Mouse (Mus musculus) midbrain, embryonic 15.5 days (tissue): ENCODE measurements around the gene Slc26a3. TPM values are rescaled to one million over a fixed set of nuclear protein-coding genes. Genes with fewer than 3 reads are reported as not detected.

Experiments
- ATAC-seq: fragments of 200-750 bp; cut with Nextera tagmentation; replicated peaks from 2 replicates; pipeline ENCODE4 v1.8.0; 2017; ENCODE audit warnings: moderate TSS enrichment
- H3K27ac ChIP-seq: fragments of 300-500 bp; sonication (generic); 2 replicates; pipeline ENCODE4 v1.5.1; 2015; ENCODE audit warnings: mild to moderate bottlenecking, inconsistent platforms
- H3K27me3 ChIP-seq: fragments of 300-500 bp; sonication (generic); replicated peaks from 2 replicates; pipeline ENCODE4 v1.6.1; 2015; ENCODE audit warnings: inconsistent platforms
- H3K36me3 ChIP-seq: fragments of 300-500 bp; sonication (generic); replicated peaks from 2 replicates; pipeline ENCODE4 v1.6.1; 2015; ENCODE audit warnings: inconsistent platforms
- H3K4me1 ChIP-seq: fragments of 300-500 bp; sonication (generic); 2 replicates; pipeline ENCODE4 v1.6.1; 2015; ENCODE audit warnings: inconsistent platforms
- H3K4me2 ChIP-seq: fragments of 300-500 bp; sonication (generic); 2 replicates; pipeline ENCODE4 v1.6.1; 2015; ENCODE audit warnings: inconsistent platforms, mild to moderate bottlenecking, moderate library complexity
- H3K4me3 ChIP-seq: fragments of 300-500 bp; sonication (generic); 2 replicates; pipeline ENCODE4 v1.5.1; 2015; ENCODE audit warnings: mild to moderate bottlenecking, inconsistent platforms
- H3K9ac ChIP-seq: fragments of 300-500 bp; sonication (generic); 2 replicates; pipeline ENCODE4 v1.6.1; 2015; ENCODE audit warnings: mild to moderate bottlenecking, inconsistent platforms
- H3K9me3 ChIP-seq: fragments of 300-500 bp; sonication (generic); 2 replicates; pipeline ENCODE4 v1.6.1; 2016; ENCODE audit warnings: inconsistent platforms
- WGBS: fragments of 180-500 bp; shearing (Covaris S2); methylation state at CpG from one replicate; pipeline ENCODE4 v1.1.7; 2015; ENCODE audit warnings: mixed read lengths; 5-methylcytosine and 5-hydroxymethylcytosine counted together
- polyA plus RNA-seq: library from polyadenylated mRNA; unstranded; fragments of >200 nt; fragmentation: Nextera tagmentation; extraction: Ambion mirVana; gene quantifications from 2 replicates; pipeline ENCODE4 v1.2.1, GENCODE M21; 2015

Slc26a3 gene
- polyA plus RNA-seq, 1 experiment from 2014 or later, result 0.09 TPM

DNA sequence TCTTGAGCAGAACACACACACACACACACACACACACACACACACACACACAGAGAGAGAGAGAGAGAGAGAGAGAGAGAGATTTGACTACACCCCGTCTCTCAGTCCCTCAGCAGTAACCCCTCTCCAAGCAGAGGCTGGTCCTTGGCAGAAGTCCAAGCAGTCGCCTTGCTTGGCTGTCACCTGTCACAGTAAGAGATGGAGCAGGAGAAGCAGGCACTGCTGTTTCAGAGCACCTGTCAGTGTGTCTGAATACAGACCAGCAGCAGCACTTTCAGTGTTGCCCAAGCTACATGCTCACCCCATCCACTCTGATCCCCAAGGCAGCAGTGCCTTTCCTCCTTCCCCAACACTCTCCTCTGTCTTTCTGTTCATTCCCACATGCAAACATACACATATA lies 9.8 kb upstream of the Slc26a3 start:
- no peaks in the 10 kb centered on the region for H3K9me3 ChIP-seq
- ATAC-seq, result no peak; the same call in 1 of the 2 replicates
- no peaks in the 10 kb centered on the region for H3K36me3 ChIP-seq
- peaks cover 3% of the 10 kb centered on the region for H3K4me1 ChIP-seq
- WGBS, result 27% methylated on average over 2 of the region's 2 CpGs
- H3K4me3 ChIP-seq, result no peak overlapping the region
- no peak overlapping the region for H3K4me2 ChIP-seq
- no peak overlapping the region for H3K27ac ChIP-seq
- H3K27me3 ChIP-seq, result no peaks in the 10 kb centered on the region
- H3K9ac ChIP-seq, result no peak overlapping the region

- no peaks in the 10 kb centered on the region for H3K4me1 ChIP-seq
- no peaks in the 10 kb centered on the region for H3K9me3 ChIP-seq
- no peaks in the 10 kb centered on the region for H3K36me3 ChIP-seq
- no peaks in the 10 kb centered on the region for H3K27me3 ChIP-seq
- ATAC-seq, result no peak
- H3K4me2 ChIP-seq, result no peak overlapping the region
- no peak overlapping the region for H3K4me3 ChIP-seq
- no peak overlapping the region for H3K9ac ChIP-seq
- WGBS, result 67% methylated on average over 2 of the region's 2 CpGs
- no peak overlapping the region for H3K27ac ChIP-seq
Measured at GRCm38 (mm10) chr12:31382451-31382850, 8.2 kb upstream of the Slc26a3 start.

DNA sequence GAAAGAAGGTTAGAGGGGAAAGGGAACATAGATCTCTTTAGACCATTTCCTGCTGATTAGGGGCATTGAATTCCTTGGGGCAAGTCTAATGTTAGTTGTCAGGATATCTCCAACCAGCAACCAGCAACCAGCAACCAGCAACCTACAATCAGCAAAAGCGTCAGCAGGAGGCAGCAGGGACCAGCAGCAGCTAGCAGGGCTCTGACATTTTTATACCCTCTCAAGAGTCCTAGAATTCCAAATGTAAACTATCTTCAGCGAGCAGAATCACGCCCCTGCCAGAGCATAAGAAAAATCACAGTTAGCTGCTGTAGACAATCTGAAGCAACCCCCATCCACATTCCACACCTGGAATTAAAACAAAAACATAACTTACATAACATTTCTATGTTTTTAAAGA lies 3.4 kb upstream of the Slc26a3 start:
- no peak overlapping the region for H3K4me2 ChIP-seq
- H3K4me1 ChIP-seq, result no peaks in the 10 kb centered on the region
- no peak overlapping the region for H3K9ac ChIP-seq
- ATAC-seq, result no peak
- no peaks in the 10 kb centered on the region for H3K27me3 ChIP-seq
- H3K27ac ChIP-seq, result no peak overlapping the region
- no peak overlapping the region for H3K4me3 ChIP-seq
- no peaks in the 10 kb centered on the region for H3K36me3 ChIP-seq
- H3K9me3 ChIP-seq, result no peaks in the 10 kb centered on the region
- WGBS, result 77% methylated on average over 3 of the region's 3 CpGs

DNA sequence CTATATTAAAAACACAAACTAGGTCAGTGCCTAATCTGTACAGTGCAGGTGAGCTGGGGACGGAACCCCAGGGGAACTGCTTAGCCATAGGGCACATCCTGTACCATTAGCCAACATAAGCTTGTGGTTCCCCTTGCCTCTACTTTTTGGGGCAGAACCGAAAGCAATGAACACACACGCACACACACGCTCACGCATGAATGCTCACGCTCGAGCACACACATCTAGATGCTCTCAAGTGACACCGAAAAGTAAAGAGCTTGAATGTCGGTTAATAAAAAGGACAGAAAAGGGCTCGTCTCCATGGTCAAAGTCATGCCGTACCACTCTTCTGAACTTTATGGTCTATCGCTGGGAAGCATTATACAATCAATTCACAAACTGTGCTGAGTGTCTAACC lies 1.0 kb downstream of the Slc26a3 start:
- H3K9ac ChIP-seq, result no peak overlapping the region
- H3K36me3 ChIP-seq, result no peaks in the 10 kb centered on the region
- no peaks in the 10 kb centered on the region for H3K9me3 ChIP-seq
- H3K4me3 ChIP-seq, result no peak overlapping the region
- H3K27me3 ChIP-seq, result no peaks in the 10 kb centered on the region
- WGBS, result 89% methylated on average over 12 of the region's 12 CpGs
- ATAC-seq, result no peak
- H3K4me1 ChIP-seq, result no peaks in the 10 kb centered on the region
- no peak overlapping the region for H3K4me2 ChIP-seq
- H3K27ac ChIP-seq, result no peak overlapping the region

DNA sequence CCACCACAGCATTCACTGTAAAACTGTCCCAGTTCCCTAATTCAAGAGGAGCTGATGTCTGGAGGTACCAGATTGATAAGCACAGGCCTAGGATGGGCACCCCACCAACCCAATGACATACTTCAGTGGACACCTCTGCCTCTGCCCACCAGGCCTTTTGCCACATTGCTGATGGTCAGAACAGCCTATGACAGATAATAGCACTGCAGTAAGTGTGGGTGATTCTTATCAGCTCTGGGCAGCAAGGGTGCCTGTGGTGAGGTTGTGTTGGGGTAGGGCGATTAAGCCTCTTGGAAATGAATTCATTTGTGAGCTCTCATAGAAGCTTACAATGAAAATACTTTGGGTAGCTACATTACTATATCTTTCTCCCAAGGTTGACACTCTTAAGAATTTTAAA lies 5.2 kb downstream of the Slc26a3 start:
- H3K4me3 ChIP-seq, result no peak overlapping the region
- H3K27ac ChIP-seq, result no peak overlapping the region
- 97% methylated on average over 1 of the region's 1 CpGs for WGBS
- H3K27me3 ChIP-seq, result no peaks in the 10 kb centered on the region
- H3K4me2 ChIP-seq, result no peak overlapping the region
- H3K9ac ChIP-seq, result no peak overlapping the region
- no peaks in the 10 kb centered on the region for H3K9me3 ChIP-seq
- no peaks in the 10 kb centered on the region for H3K4me1 ChIP-seq
- ATAC-seq, result no peak
- no peaks in the 10 kb centered on the region for H3K36me3 ChIP-seq

GRCm38 (mm10) chr12:31397709-31398108 lies 7.0 kb downstream of the Slc26a3 start:
- no peaks in the 10 kb centered on the region for H3K27me3 ChIP-seq
- ATAC-seq, result no peak

GRCm38 (mm10) chr12:31400821-31401220 lies 10.2 kb downstream of the Slc26a3 start:
- H3K9ac ChIP-seq, result no peak overlapping the region
- no peak overlapping the region for H3K4me3 ChIP-seq
- no peak for ATAC-seq
- no peaks in the 10 kb centered on the region for H3K4me1 ChIP-seq
- no peaks in the 10 kb centered on the region for H3K27me3 ChIP-seq
- no peaks in the 10 kb centered on the region for H3K36me3 ChIP-seq
- no peak overlapping the region for H3K4me2 ChIP-seq
- H3K9me3 ChIP-seq, result no peaks in the 10 kb centered on the region
- no peak overlapping the region for H3K27ac ChIP-seq
- WGBS, result 88% methylated on average over 1 of the region's 1 CpGs

More at GRCm38 (mm10) chr12:31397709-31398108, 7.0 kb downstream of the Slc26a3 start:
- WGBS, result 90% methylated on average over 4 of the region's 4 CpGs
- no peaks in the 10 kb centered on the region for H3K4me1 ChIP-seq
- H3K27ac ChIP-seq, result no peak overlapping the region
- H3K36me3 ChIP-seq, result no peaks in the 10 kb centered on the region
- no peak overlapping the region for H3K9ac ChIP-seq
- no peak overlapping the region for H3K4me2 ChIP-seq
- H3K4me3 ChIP-seq, result no peak overlapping the region
- H3K9me3 ChIP-seq, result no peaks in the 10 kb centered on the region

DNA sequence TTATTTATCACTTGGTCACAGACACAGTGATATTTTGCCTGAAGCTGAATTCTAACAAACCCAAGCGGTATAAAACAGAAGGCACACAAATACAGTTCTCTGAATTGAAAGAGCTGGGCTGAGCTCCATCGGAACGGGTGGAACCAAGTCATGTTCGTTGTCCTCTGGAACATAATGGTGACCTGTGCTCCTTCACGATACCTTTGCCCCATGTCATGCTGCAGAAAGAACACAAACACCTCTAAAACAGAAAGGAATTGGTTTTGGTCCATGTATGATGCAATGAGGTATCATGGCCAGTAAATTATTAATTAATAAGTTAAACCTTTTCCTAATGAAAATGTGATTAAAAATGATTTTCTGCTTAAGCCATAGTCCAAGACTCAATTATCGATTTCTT lies 11.3 kb downstream of the Slc26a3 start:
- no peak for ATAC-seq
- Histone ChIP-seq H3K4me2 (no peak overlapping the region), H3K27ac (no peak overlapping the region), H3K9me3 (no peaks in the 10 kb centered on the region), H3K27me3 (no peaks in the 10 kb centered on the region), H3K36me3 (no peaks in the 10 kb centered on the region), H3K9ac (no peak overlapping the region), H3K4me1 (no peaks in the 10 kb centered on the region), H3K4me3 (no peak overlapping the region)
- 92% methylated on average over 6 of the region's 6 CpGs for WGBS

- no peak overlapping the region for H3K27ac ChIP-seq
- H3K4me1 ChIP-seq, result no peaks in the 10 kb centered on the region
- no peak for ATAC-seq
- no peaks in the 10 kb centered on the region for H3K27me3 ChIP-seq
- WGBS, result 84% methylated on average over 5 of the region's 5 CpGs
- H3K4me2 ChIP-seq, result no peak overlapping the region
- H3K36me3 ChIP-seq, result no peaks in the 10 kb centered on the region
- H3K9me3 ChIP-seq, result no peaks in the 10 kb centered on the region
- no peak overlapping the region for H3K4me3 ChIP-seq
- no peak overlapping the region for H3K9ac ChIP-seq
Measured at GRCm38 (mm10) chr12:31404575-31405240, 14.0 kb downstream of the Slc26a3 start.

GRCm38 (mm10) chr12:31415971-31416370 lies 25.3 kb downstream of the Slc26a3 start:
- no peak overlapping the region for H3K4me2 ChIP-seq
- no peak overlapping the region for H3K9ac ChIP-seq
- WGBS, result 87% methylated on average over 2 of the region's 2 CpGs
- no peaks in the 10 kb centered on the region for H3K27me3 ChIP-seq
- H3K36me3 ChIP-seq, result no peaks in the 10 kb centered on the region
- H3K4me3 ChIP-seq, result no peak overlapping the region
- no peak overlapping the region for H3K27ac ChIP-seq
- H3K4me1 ChIP-seq, result no peaks in the 10 kb centered on the region
- ATAC-seq, result no peak
- no peaks in the 10 kb centered on the region for H3K9me3 ChIP-seq

GRCm38 (mm10) chr12:31421901-31422574 lies 31.4 kb downstream of the Slc26a3 start:
- H3K4me3 ChIP-seq, result no peak overlapping the region
- no peak overlapping the region for H3K4me2 ChIP-seq
- H3K27me3 ChIP-seq, result no peaks in the 10 kb centered on the region
- no peaks in the 10 kb centered on the region for H3K4me1 ChIP-seq
- H3K9me3 ChIP-seq, result no peaks in the 10 kb centered on the region
- 81% methylated on average over 3 of the region's 3 CpGs for WGBS
- H3K27ac ChIP-seq, result no peak overlapping the region
- no peaks in the 10 kb centered on the region for H3K36me3 ChIP-seq
- no peak overlapping the region for H3K9ac ChIP-seq
- no peak for ATAC-seq

DNA sequence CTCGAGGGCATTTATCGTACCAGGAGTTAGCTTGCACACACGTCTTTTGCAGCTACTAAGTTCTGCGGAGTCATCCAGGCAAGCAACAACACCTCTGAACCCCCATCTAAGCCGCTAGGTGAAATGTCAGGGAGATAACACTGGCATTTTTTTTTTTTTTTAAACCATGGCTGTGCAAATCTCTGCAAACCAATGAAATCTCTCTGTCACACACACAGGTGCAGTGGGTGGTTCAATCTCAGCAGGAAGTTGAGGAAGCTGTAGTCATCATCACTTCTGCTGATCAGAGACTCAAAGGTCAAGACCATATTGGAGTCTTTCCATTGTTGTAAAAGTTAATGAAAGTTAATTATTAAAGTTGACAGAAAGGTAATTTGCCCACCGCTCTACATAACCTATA lies 47.1 kb downstream of the Slc26a3 start:
- Histone ChIP-seq H3K9ac (no peak overlapping the region), H3K4me3 (no peak overlapping the region), H3K27me3 (no peaks in the 10 kb centered on the region), H3K9me3 (no peaks in the 10 kb centered on the region), H3K27ac (no peak overlapping the region), H3K36me3 (no peaks in the 10 kb centered on the region), H3K4me1 (no peaks in the 10 kb centered on the region), H3K4me2 (no peak overlapping the region)
- whole genome bisulfite sequencing, result 69% methylated on average over 6 of the region's 6 CpGs
- no peak for ATAC-seq

DNA sequence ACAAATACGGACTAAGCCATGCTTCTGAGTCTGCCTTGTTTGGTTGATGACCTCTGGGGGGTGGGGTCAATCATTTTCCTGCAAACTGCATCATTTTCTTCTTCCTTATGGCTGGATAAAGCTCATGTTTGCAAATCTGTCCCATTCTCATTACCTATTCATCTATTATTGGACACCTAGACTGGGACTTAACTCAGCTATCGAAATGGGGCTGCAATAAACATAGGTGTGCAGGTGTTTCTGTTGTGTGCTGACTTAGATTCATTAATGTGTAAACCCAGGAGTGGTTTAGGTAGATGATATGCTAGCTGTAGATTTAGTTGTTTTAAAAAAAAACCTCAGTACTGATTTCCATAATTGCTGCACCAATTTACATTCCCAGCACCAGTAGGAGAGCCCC lies 48.9 kb downstream of the Slc26a3 start:
- no peaks in the 10 kb centered on the region for H3K27me3 ChIP-seq
- H3K27ac ChIP-seq, result no peak overlapping the region
- ATAC-seq, result no peak
- H3K4me2 ChIP-seq, result no peak overlapping the region
- H3K4me1 ChIP-seq, result peaks cover 5% of the 10 kb centered on the region
- WGBS, result 86% methylated on average over 2 of the region's 2 CpGs
- no peaks in the 10 kb centered on the region for H3K36me3 ChIP-seq
- no peak overlapping the region for H3K9ac ChIP-seq
- H3K4me3 ChIP-seq, result no peak overlapping the region
- H3K9me3 ChIP-seq, result no peaks in the 10 kb centered on the region
